Comparison of ENCODE assay signal across 22 mouse cellular contexts in genomic region chr1:95589471-95589870, GRCm38 (mm10).
A peak's percentile ranks its signal among the peaks of the same experiment; 100 is the strongest.
DNase-seq lines count a peak whose midpoint lies in the region; ATAC-seq and TF ChIP-seq lines count a peak whose summit lies in the region.
"Had no signal": no experiment of that assay in that cellular context is flagged by ENCODE, and none has a peak within 500 bp of the region (broad histone marks: within the 10 kb centered on the region; RNA-seq: fewer than 3 reads in every experiment).

No protein-coding gene starts in this region.

- no peak for TF ChIP-seq CTCF in liver, postnatal 0 days (IDR thresholded peaks at IDR 0.05; ENCODE audit: low read depth)
- no peak for TF ChIP-seq CTCF in spleen, adult 2 months (IDR thresholded peaks at IDR 0.05; ENCODE audit: extremely low read depth, insufficient read depth, insufficient read length, insufficient replicate concordance)
- no peak for TF ChIP-seq CTCF in MEL (IDR thresholded peaks at IDR 0.05 in 2 of 3, conservative IDR thresholded peaks at IDR 0.05 in 1 of 3; ENCODE audit: control insufficient read depth in 1 of 3, insufficient read depth in 1 of 3, low read depth in 2 of 3, low read length in 3 of 3, poor library complexity in 1 of 3, severe bottlenecking in 1 of 3)

- no peak for DNase-seq in liver, postnatal 0 days
- DNase-seq in liver (no peak), MEL (ENCODE audit: low read depth, low spot score) (peak; percentile 55)
- no peak for DNase-seq in spleen, adult 2 months (ENCODE audit: low read depth in 1 of 2, low spot score in 2 of 2)
- no peak for DNase-seq in spleen, postnatal 14 days (ENCODE audit: low spot score in 2 of 2)
- no peak for DNase-seq in layer of hippocampus, adult 9-11 months
- no peak for DNase-seq in T-cell, adult 2 months (ENCODE audit: low spot score)
- DNase-seq: adrenal gland, adult 8-10 months; cerebellum, adult 11 months; cerebellum, adult 18-20 months; cerebellum, adult 8-10 months; cerebellum, adult 9-11 months; cerebellum, postnatal 14 days; cerebellum, postnatal 36 days; embryo, embryonic 11 days; forebrain, postnatal 0 days had no signal

- no peaks in the 10 kb centered on the region for H3K9me3 ChIP-seq in liver, postnatal 0 days (ENCODE audit: low read length)
- no peaks in the 10 kb centered on the region for H3K9me3 ChIP-seq in MEL (replicated peaks; ENCODE audit: insufficient read depth, low read length)
- H3K9me3 ChIP-seq: embryonic facial prominence, embryonic 10.5 days; embryonic facial prominence, embryonic 12.5 days; forebrain, embryonic 13.5 days; forebrain, embryonic 15.5 days; G1E had no signal

- no peaks in the 10 kb centered on the region for H3K4me1 ChIP-seq in liver, postnatal 0 days (ENCODE audit: insufficient read depth)
- H3K4me1 ChIP-seq in spleen, adult 2 months (ENCODE audit: control insufficient read depth, insufficient read depth, insufficient read length) = peaks cover 11% of the 10 kb centered on the region
- peaks cover 5 to 10% of the 10 kb centered on the region in 2 experiments for H3K4me1 ChIP-seq in MEL (ENCODE audit: control insufficient read depth in 1 of 2, insufficient read depth in 2 of 2, low read length in 2 of 2)
- H3K4me1 ChIP-seq: embryonic facial prominence, embryonic 10.5 days; embryonic facial prominence, embryonic 12.5 days; forebrain, embryonic 13.5 days; forebrain, embryonic 15.5 days had no signal

- TF ChIP-seq EP300 in liver, postnatal 0 days (IDR thresholded peaks at IDR 0.05; ENCODE audit: low read depth) = no peak
- TF ChIP-seq EP300 in MEL (IDR thresholded peaks at IDR 0.05; ENCODE audit: low read depth in 1 of 2, low read length in 2 of 2) = no peak

- no peak for TF ChIP-seq RAD21 in MEL (IDR thresholded peaks at IDR 0.05; ENCODE audit: low read depth, low read length)

- peak overlapping the region; percentile 29; the same call in 1 of the 2 replicates for H3K27ac ChIP-seq in liver, postnatal 0 days (ENCODE audit: low read depth)
- peak overlapping the region; percentile 73; the same call in 1 of the 2 replicates for H3K27ac ChIP-seq in spleen, adult 2 months (ENCODE audit: insufficient read depth, low read length)
- peak overlapping the region; percentile 1; the same call in 1 of the 2 replicates for H3K27ac ChIP-seq in MEL (ENCODE audit: control insufficient read depth, low read depth, low read length)
- H3K27ac ChIP-seq in macrophage = peak overlapping the region; percentile 85
- H3K27ac ChIP-seq: embryonic facial prominence, embryonic 10.5 days; embryonic facial prominence, embryonic 12.5 days; forebrain, embryonic 13.5 days; forebrain, embryonic 15.5 days had no signal

- no peak overlapping the region for H3K4me2 ChIP-seq in liver, postnatal 0 days (ENCODE audit: low read depth, low read length)
- H3K4me2 ChIP-seq: embryonic facial prominence, embryonic 12.5 days; forebrain, embryonic 13.5 days; forebrain, embryonic 15.5 days had no signal

- H3K4me3 ChIP-seq in liver, postnatal 0 days (ENCODE audit: low read depth, low read length) = no peak overlapping the region
- no peak overlapping the region for H3K4me3 ChIP-seq in spleen, adult 2 months (ENCODE audit: extremely low read depth, insufficient read depth, insufficient read length)
- H3K4me3 ChIP-seq in MEL (ENCODE audit: control insufficient read depth in 1 of 2, insufficient read depth in 1 of 2, low read depth in 2 of 2, low read length in 2 of 2) (no peak overlapping the region), macrophage (ENCODE audit: inconsistent target) (no peak overlapping the region)
- H3K4me3 ChIP-seq: embryonic facial prominence, embryonic 10.5 days; embryonic facial prominence, embryonic 12.5 days; forebrain, embryonic 13.5 days; forebrain, embryonic 15.5 days had no signal

- TF ChIP-seq POLR2A in spleen, adult 2 months (IDR thresholded peaks at IDR 0.05; ENCODE audit: low read depth, low read length) = no peak
- no peak for TF ChIP-seq POLR2A in MEL (IDR thresholded peaks at IDR 0.05; ENCODE audit: control insufficient read depth in 1 of 2, insufficient read depth in 1 of 2, low read depth in 1 of 2, low read length in 2 of 2, poor library complexity in 1 of 2)

- ATAC-seq in liver, postnatal 0 days = no peak
- ATAC-seq: forebrain, embryonic 13.5 days; forebrain, embryonic 15.5 days; forebrain, postnatal 0 days had no signal

- H3K36me3 ChIP-seq in liver, postnatal 0 days (replicated peaks; ENCODE audit: insufficient read depth, low read length) = no peaks in the 10 kb centered on the region
- H3K36me3 ChIP-seq in spleen, adult 2 months (ENCODE audit: control insufficient read depth, insufficient read depth, low read length) = peaks cover 8% of the 10 kb centered on the region
- peaks cover 0 to 15% of the 10 kb centered on the region in 2 experiments; a peak in 2 of 4 replicates for H3K36me3 ChIP-seq in MEL (ENCODE audit: control insufficient read depth in 1 of 2, insufficient read depth in 2 of 2, low read length in 2 of 2)
- no peaks in the 10 kb centered on the region for H3K36me3 ChIP-seq in macrophage (ENCODE audit: inconsistent target)
- H3K36me3 ChIP-seq: embryonic facial prominence, embryonic 10.5 days; embryonic facial prominence, embryonic 12.5 days; forebrain, embryonic 15.5 days had no signal

- no peak overlapping the region for H3K9ac ChIP-seq in liver, postnatal 0 days (replicated peaks)
- no peak overlapping the region; the same call in 1 of the 2 replicates for H3K9ac ChIP-seq in MEL (ENCODE audit: control insufficient read depth, low read depth, low read length, poor library complexity, severe bottlenecking)
- H3K9ac ChIP-seq: embryonic facial prominence, embryonic 12.5 days; forebrain, embryonic 13.5 days; forebrain, embryonic 15.5 days; forebrain, postnatal 0 days had no signal

- H3K79me2 ChIP-seq in MEL (ENCODE audit: control insufficient read depth, insufficient read depth, low read length, poor library complexity) (no peaks in the 10 kb centered on the region), macrophage (ENCODE audit: inconsistent target) (peaks cover 16% of the 10 kb centered on the region; the same call in 1 of the 2 replicates)

- H3K27me3 ChIP-seq in liver, postnatal 0 days (ENCODE audit: insufficient read depth, low read length) = no peaks in the 10 kb centered on the region
- H3K27me3 ChIP-seq in spleen, adult 2 months (ENCODE audit: control insufficient read depth, insufficient read depth, low read length) = no peaks in the 10 kb centered on the region
- H3K27me3 ChIP-seq in MEL (ENCODE audit: control insufficient read depth in 1 of 2, insufficient read depth in 2 of 2, low read length in 2 of 2) = no peaks in the 10 kb centered on the region
- H3K27me3 ChIP-seq: embryonic facial prominence, embryonic 12.5 days; forebrain, embryonic 13.5 days; forebrain, embryonic 15.5 days had no signal

TF ChIP-seq in MEL, 35 proteins besides CTCF, POLR2A, EP300 and RAD21:
- TF ChIP-seq POLR2AphosphoS5 (IDR thresholded peaks at IDR 0.05; ENCODE audit: borderline replicate concordance, low read depth, low read length) (no peak), GATA1 (IDR thresholded peaks at IDR 0.05; ENCODE audit: low read depth, low read length) (peak; percentile 3; the same call in 1 of the 2 replicates), MAFK (IDR thresholded peaks at IDR 0.05; ENCODE audit: borderline replicate concordance, low read depth, low read length) (no peak), MYB (IDR thresholded peaks at IDR 0.05; ENCODE audit: low read depth, low read length) (no peak), HCFC1 (IDR thresholded peaks at IDR 0.05; ENCODE audit: low read depth, low read length) (no peak)

Comparison
In these comparisons a context has a peak if more than half of its experiments do, and no peak if none do; other contexts are left out.
1. H3K27ac ChIP-seq: peak in every context shown above with its lines; median percentile 85 in macrophage; 73 in spleen, adult 2 months; 29 in liver, postnatal 0 days; 1 in MEL.